Mouse (Mus musculus) forebrain, embryonic 12.5 days (tissue): Measurements from ENCODE around the gene Ptprm. TPM values are rescaled to one million over a fixed set of nuclear protein-coding genes. Genes with fewer than 3 reads are reported as not detected.

ENCODE experiments used
- ATAC-seq: fragments of 200-750 bp; cut with Nextera tagmentation; 2 replicates; pipeline ENCODE4 v1.8.0; 2017; ENCODE audit warnings: moderate TSS enrichment; ENCODE audit not compliant: low FRiP score
- H3K27ac ChIP-seq: fragments of 300-500 bp; sonication (generic); 2 replicates; pipeline ENCODE4 v1.5.1; 2016; ENCODE audit warnings: mild to moderate bottlenecking
- H3K27me3 ChIP-seq: fragments of 300-500 bp; sonication (generic); 2 replicates; pipeline ENCODE4 v1.6.1; 2016; ENCODE audit warnings: mild to moderate bottlenecking
- H3K36me3 ChIP-seq: fragments of 300-500 bp; sonication (generic); replicated peaks from 2 replicates; pipeline ENCODE4 v1.6.1; 2016; ENCODE audit warnings: mild to moderate bottlenecking
- H3K4me1 ChIP-seq: fragments of 300-500 bp; sonication (generic); 2 replicates; pipeline ENCODE4 v1.6.1; 2016
- H3K4me2 ChIP-seq: fragments of 300-500 bp; sonication (generic); 2 replicates; pipeline ENCODE4 v1.6.1; 2016; ENCODE audit warnings: mild to moderate bottlenecking, moderate library complexity
- H3K4me3 ChIP-seq: fragments of 300-500 bp; sonication (generic); replicated peaks from 2 replicates; pipeline ENCODE4 v1.5.1; 2016; ENCODE audit warnings: mild to moderate bottlenecking
- H3K9ac ChIP-seq: fragments of 300-500 bp; sonication (generic); 2 replicates; pipeline ENCODE4 v1.6.1; 2016; ENCODE audit warnings: mild to moderate bottlenecking
- H3K9me3 ChIP-seq: fragments of 300-500 bp; sonication (generic); 2 replicates; pipeline ENCODE4 v1.6.1; 2016
- WGBS: fragments of 180-500 bp; shearing (Covaris S2); methylation state at CpG from one replicate; pipeline ENCODE4 v1.1.7; 2016; 5-methylcytosine and 5-hydroxymethylcytosine counted together
- polyA plus RNA-seq: library from polyadenylated mRNA; unstranded; fragments of >200 nt; fragmentation: Nextera tagmentation; extraction: Ambion mirVana; gene quantifications from 2 replicates; pipeline ENCODE4 v1.2.1, GENCODE M21; 2016

Gene Ptprm
- polyA plus RNA-seq, 1 experiment from 2014 or later: 8.8 TPM

DNA sequence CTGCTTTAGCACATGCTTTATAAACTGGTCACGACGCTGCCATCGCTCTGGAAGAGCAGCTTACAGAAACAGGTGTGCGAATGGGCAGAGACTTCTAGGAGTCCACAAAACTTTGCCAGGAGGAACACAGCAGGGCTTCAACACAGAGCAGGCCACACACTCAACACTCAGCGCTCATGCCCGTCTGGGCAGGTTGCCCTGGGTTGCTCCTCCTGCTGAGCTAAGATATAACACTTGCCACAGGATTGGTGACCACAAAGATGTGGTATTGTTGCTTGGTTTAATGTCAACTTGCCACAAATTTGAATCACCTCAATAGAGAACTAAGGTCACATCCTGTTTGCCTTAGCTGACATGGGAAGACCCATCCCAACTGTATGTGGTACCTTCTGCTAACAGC lies 88.0 kb downstream of the Ptprm start:
- Histone ChIP-seq H3K4me2 (no peak overlapping the region), H3K27me3 (no peaks in the 10 kb centered on the region), H3K9me3 (no peaks in the 10 kb centered on the region), H3K4me1 (no peaks in the 10 kb centered on the region), H3K36me3 (no peaks in the 10 kb centered on the region), H3K4me3 (no peak overlapping the region), H3K9ac (no peak overlapping the region), H3K27ac (no peak overlapping the region)
- ATAC-seq: no peak
- 97% methylated on average over 6 of the region's 6 CpGs for WGBS

DNA sequence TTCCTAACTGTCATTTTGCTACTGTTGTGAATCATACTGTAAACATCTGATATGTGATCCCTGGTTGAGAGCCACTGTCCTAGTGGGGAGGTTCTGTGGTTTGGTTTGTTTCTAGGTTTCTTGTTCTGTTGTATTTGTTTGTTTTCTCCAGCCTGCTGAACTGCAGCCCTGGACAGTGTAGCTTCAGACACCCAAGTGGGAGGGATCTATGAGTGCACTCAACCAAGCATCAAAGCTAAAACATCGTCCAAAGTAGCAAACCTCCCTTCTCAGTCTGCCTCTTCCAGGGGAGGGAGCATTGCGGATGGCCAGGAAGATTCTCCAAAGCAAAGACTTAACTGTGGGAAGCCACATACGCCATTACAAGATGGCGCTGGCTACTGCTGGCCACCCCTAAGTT lies 88.7 kb downstream of the Ptprm start:
- no peak overlapping the region for H3K4me3 ChIP-seq
- 90% methylated on average over 4 of the region's 4 CpGs for WGBS
- no peaks in the 10 kb centered on the region for H3K36me3 ChIP-seq
- no peaks in the 10 kb centered on the region for H3K27me3 ChIP-seq
- H3K4me2 ChIP-seq: no peak overlapping the region
- ATAC-seq: no peak
- H3K27ac ChIP-seq: no peak overlapping the region
- no peaks in the 10 kb centered on the region for H3K9me3 ChIP-seq
- H3K4me1 ChIP-seq: no peaks in the 10 kb centered on the region
- no peak overlapping the region for H3K9ac ChIP-seq

DNA sequence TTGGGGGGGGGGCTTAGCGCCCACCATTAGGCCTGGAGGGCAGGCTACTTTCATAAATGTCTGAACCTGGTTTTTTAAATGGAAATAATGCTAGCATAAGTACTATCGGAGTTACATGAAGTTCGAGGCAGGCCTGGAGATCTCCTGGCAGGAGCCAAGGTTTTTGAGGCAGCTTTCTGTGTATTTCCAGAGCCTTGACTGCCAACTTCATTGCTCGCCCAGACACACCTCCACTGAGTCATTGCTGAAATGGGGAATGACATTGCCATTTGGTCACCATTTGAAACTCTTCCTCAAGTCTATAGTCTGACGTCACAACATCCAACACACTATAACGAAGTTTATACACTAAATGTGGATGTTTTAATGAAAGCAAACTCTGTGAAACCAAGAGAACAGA lies 89.5 kb downstream of the Ptprm start:
- Histone ChIP-seq H3K27me3 (no peaks in the 10 kb centered on the region), H3K4me2 (no peak overlapping the region), H3K9ac (no peak overlapping the region), H3K4me1 (no peaks in the 10 kb centered on the region), H3K36me3 (no peaks in the 10 kb centered on the region), H3K9me3 (no peaks in the 10 kb centered on the region), H3K4me3 (no peak overlapping the region), H3K27ac (no peak overlapping the region)
- no peak for ATAC-seq
- 92% methylated on average over 6 of the region's 6 CpGs for WGBS

DNA sequence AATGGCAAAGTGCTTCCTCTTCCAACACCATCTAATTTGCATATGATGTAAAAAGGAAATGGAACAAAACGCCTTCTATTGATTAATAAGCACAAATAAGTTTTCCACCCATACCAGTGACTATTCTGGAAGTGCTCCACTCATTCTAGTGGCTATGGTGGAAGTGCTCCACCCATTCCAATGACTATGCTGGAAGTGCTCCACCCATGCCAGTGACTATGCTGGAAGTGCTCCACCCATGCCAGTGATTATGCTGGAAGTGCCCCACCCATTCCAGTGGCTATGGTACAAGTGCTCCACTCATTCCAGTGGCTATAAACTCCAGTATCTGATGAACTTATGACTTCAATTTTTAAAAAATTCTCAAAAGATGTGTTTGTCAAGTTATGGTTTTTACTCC lies 91.2 kb downstream of the Ptprm start:
- Histone ChIP-seq H3K4me1 (no peaks in the 10 kb centered on the region), H3K9me3 (no peaks in the 10 kb centered on the region), H3K36me3 (no peaks in the 10 kb centered on the region), H3K27me3 (no peaks in the 10 kb centered on the region), H3K4me3 (no peak overlapping the region), H3K4me2 (no peak overlapping the region), H3K27ac (no peak overlapping the region), H3K9ac (no peak overlapping the region)
- 85% methylated on average over 1 of the region's 1 CpGs for WGBS
- no peak for ATAC-seq

DNA sequence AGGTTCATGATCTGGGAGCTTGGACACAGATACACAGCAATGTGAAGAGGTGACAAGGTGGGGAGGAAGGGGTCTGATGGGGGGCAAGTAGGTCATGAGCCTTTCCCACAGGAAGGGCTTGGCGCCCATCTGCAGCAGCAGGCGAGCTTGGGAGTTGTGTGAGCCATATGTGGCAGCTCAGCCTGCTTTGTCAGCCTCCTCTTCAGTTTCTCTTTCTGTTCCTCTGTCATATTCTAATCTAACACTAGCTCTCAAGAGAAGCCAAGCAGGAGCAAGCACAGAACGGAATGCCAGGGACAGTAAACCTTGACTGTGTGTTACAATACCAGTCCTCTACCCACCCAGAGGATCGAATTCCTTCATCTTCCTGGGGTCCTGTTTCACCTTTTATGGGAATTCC lies 94.2 kb downstream of the Ptprm start:
- H3K36me3 ChIP-seq: no peaks in the 10 kb centered on the region
- no peak for ATAC-seq
- WGBS: 87% methylated on average over 4 of the region's 4 CpGs
- H3K27ac ChIP-seq: no peak overlapping the region
- H3K9me3 ChIP-seq: no peaks in the 10 kb centered on the region
- H3K4me3 ChIP-seq: no peak overlapping the region
- no peaks in the 10 kb centered on the region for H3K27me3 ChIP-seq
- no peaks in the 10 kb centered on the region for H3K4me1 ChIP-seq
- no peak overlapping the region for H3K4me2 ChIP-seq
- H3K9ac ChIP-seq: no peak overlapping the region

DNA sequence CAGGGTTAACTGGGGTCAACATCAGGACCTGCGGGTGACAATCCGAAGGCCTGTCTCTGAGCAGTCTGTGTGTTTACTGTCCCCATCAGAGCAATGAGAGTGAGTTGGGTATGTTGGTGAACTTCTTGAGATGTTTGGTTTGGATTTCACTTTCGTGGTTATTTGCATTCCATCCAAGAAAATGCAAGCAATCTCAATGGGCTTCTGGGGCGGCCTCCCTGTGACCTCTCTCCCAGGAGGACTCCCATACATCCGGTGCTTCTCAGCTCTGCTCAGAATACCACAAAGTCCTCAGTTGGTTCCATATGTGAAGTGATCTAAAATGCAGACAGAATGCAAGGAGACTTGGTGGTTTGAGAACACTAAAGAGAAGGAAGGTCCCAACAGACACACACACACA lies 96.5 kb downstream of the Ptprm start:
- WGBS: 93% methylated on average over 5 of the region's 5 CpGs

DNA sequence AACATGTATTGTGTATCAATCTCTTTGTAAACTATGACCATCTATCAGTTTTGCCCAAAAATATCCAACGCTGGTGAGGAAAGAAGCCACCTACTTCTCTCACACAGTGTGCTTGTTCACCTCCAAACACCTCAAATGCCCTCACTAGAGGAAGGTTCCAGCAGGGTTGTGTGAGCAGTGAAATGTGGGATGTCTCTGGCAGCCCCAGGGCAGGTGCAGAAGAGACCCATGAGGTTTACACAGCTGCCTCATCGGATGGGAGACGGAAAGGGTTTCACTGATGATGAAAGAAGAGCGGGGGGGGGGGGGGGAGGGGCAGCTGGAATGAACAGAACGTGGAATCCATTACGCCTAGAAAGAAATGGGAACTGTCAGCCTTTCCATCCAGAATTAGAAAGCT lies 98.1 kb downstream of the Ptprm start:
- 76% methylated on average over 5 of the region's 6 CpGs for WGBS
- Histone ChIP-seq H3K4me1 (no peaks in the 10 kb centered on the region), H3K4me3 (no peak overlapping the region), H3K9me3 (no peaks in the 10 kb centered on the region), H3K27me3 (no peaks in the 10 kb centered on the region), H3K9ac (no peak overlapping the region), H3K4me2 (no peak overlapping the region), H3K27ac (no peak overlapping the region), H3K36me3 (no peaks in the 10 kb centered on the region)
- ATAC-seq: no peak

More for the DNA sequence above, 96.5 kb downstream of the Ptprm start:
- Histone ChIP-seq H3K9ac (no peak overlapping the region), H3K36me3 (no peaks in the 10 kb centered on the region), H3K4me1 (no peaks in the 10 kb centered on the region), H3K4me3 (no peak overlapping the region), H3K27ac (no peak overlapping the region), H3K27me3 (no peaks in the 10 kb centered on the region), H3K4me2 (no peak overlapping the region), H3K9me3 (no peaks in the 10 kb centered on the region)
- ATAC-seq: no peak

DNA sequence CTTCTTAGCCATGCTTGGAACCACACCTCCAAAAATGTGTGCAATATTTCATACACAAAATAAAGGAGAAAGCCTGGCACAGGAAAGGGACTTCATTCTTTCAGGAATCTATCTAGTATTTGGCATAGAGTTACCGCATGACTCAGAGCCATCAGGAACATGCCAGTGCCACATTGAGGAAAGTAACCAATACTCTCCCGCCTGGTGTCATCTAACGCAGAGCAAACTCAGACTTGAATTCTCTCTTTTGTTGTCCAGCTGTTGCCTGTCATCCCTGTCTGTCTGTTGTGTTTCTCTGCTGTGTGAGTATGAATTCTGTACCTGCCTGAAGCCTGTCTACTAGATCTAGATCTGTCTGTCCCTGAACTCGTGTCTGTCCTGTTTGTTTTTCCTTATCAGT lies 100.8 kb downstream of the Ptprm start:
- ATAC-seq: no peak
- Histone ChIP-seq H3K4me2 (no peak overlapping the region), H3K4me1 (no peaks in the 10 kb centered on the region), H3K9me3 (no peaks in the 10 kb centered on the region), H3K27me3 (no peaks in the 10 kb centered on the region), H3K36me3 (no peaks in the 10 kb centered on the region), H3K4me3 (no peak overlapping the region), H3K9ac (no peak overlapping the region), H3K27ac (no peak overlapping the region)
- WGBS: 84% methylated on average over 4 of the region's 4 CpGs

DNA sequence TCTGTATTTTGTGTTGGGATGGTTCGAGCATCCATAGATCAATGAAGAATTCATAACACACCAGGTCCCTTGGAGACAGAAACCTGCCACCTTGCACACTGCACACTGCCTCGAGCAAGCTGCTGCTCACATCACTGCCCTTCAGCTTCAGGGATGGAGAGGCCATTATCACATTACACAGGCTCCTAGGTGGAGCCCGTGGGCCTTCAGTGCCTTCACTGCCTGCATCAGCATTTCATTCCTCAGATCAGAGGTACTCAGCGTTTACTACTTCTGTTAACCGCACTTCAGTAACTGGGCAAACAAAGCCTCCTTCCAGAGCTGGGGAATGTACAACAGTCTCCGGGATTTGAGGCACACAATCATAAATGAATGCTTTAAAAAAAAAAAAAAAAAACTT lies 101.3 kb downstream of the Ptprm start:
- no peak overlapping the region for H3K4me2 ChIP-seq
- H3K4me3 ChIP-seq: no peak overlapping the region
- no peaks in the 10 kb centered on the region for H3K27me3 ChIP-seq
- WGBS: 66% methylated on average over 6 of the region's 6 CpGs
- no peak overlapping the region for H3K27ac ChIP-seq
- H3K4me1 ChIP-seq: no peaks in the 10 kb centered on the region
- H3K36me3 ChIP-seq: no peaks in the 10 kb centered on the region
- no peak overlapping the region for H3K9ac ChIP-seq
- ATAC-seq: no peak
- H3K9me3 ChIP-seq: no peaks in the 10 kb centered on the region

DNA sequence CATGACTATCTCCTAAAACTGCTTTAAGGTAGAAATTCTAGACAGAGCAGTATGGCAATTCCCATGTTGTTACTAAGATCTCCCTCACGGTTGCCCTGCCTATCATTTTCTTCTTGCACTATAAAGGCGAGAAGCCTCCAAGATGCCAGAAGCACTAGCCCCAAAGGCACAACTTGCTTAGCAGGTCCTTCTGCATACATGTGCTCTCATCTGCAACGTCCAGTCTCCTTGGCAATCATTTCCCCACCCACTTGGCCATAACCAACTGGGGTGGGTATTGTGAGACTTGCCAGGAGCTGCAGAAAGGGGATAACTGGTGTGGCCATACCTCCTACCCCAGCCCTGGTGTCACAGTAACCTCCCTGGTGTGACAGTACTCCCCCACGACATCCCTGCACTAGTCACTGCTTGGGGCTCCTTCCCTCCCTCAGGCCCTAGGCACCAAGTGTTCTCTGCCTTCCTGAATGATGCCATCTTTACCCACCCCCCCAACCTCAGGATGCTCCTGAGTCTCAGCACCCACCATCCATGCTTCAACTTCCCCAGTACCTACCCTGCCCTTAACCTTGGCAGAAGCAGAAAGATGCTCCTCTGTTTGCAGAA lies 108.9 kb downstream of the Ptprm start:
- no peak overlapping the region for H3K9ac ChIP-seq
- H3K4me2 ChIP-seq: no peak overlapping the region
- WGBS: 86% methylated on average over 4 of the region's 4 CpGs
- no peak for ATAC-seq
- H3K4me3 ChIP-seq: no peak overlapping the region
- H3K27ac ChIP-seq: no peak overlapping the region
- peaks cover 14% of the 10 kb centered on the region for H3K4me1 ChIP-seq
- no peaks in the 10 kb centered on the region for H3K36me3 ChIP-seq
- no peaks in the 10 kb centered on the region for H3K9me3 ChIP-seq
- H3K27me3 ChIP-seq: no peaks in the 10 kb centered on the region

DNA sequence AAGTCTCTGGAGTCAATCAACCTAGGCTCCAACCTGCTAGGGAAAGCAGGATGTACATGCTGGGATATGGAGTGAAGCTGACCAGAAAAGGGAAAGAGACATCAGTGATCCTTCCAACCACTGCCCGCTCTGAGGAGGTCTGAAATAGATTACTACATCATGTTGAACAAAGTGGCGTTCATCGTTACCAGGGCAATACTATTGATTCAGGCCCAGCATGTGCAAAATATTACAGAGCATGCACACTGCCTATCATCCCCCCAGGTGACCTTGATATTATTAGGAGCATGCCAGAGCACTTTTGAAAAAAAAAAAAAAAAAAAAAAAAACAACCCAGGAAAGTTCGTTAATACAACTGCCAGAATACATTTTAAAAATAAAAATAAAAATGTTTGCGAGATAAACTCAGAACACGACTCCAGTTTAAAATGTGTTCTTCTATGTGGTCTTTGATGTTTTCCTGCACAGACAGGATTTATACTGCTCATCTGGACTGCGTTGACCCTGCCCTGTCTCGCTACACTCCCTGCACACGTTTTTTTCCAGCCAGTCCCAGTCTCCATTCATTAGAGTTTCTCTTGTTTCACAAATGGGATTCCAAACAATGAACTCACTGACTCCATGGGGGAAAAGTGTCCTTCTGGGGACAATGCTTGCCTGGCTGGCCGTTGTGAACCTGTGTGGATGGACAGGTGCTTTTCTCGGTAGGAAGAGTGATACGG lies 111.3 kb downstream of the Ptprm start:
- H3K9ac ChIP-seq: no peak overlapping the region
- WGBS: 44% methylated on average over 12 of the region's 12 CpGs
- no peaks in the 10 kb centered on the region for H3K9me3 ChIP-seq
- peaks cover 14% of the 10 kb centered on the region for H3K4me1 ChIP-seq
- H3K27me3 ChIP-seq: no peaks in the 10 kb centered on the region
- H3K4me2 ChIP-seq: no peak overlapping the region
- no peaks in the 10 kb centered on the region for H3K36me3 ChIP-seq
- no peak overlapping the region for H3K4me3 ChIP-seq
- no peak overlapping the region for H3K27ac ChIP-seq
- ATAC-seq: no peak

DNA sequence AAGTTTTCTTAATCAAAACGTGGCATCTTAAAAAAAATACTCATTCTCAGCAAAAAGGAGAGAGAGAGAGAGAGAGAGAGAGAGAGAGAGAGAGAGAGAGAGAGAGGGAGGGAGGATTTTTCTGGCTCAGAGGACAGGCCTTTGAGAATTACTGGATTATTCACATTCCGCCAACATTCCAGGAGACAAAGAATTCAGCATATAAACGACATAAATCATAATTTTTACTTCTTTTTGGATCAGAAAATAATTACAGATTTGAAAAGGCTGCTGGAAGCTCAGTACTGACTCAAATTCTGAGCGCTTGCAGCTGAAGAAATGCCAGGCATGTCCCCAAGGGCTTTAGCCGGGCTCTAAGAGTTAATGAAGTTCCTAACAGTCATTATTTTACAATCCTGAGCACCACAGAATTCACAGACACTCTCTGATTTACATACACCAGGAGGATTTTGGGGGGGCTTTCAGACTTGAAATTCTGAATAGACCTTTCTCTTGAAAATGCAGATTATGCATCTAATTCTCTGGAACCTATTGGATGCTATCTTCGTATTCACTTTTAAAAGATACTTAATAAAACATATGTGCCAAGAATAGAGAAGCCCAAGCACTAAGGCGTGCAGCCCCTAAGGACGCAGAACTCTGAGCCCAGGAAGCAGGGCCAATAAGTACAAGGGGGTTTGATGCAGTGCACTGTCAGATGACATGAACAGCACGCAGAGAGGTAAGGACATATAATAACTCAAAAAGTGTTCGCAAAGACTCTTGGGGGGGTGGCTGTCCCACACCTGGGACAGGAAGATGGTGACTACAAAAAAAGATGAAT lies 112.1 kb downstream of the Ptprm start:
- Histone ChIP-seq H3K27ac (no peak overlapping the region), H3K4me3 (no peak overlapping the region), H3K9me3 (no peaks in the 10 kb centered on the region), H3K27me3 (no peaks in the 10 kb centered on the region), H3K4me1 (peaks cover 14% of the 10 kb centered on the region), H3K4me2 (no peak overlapping the region), H3K36me3 (no peaks in the 10 kb centered on the region), H3K9ac (no peak overlapping the region)
- WGBS: 53% methylated on average over 10 of the region's 10 CpGs
- ATAC-seq: no peak
